Mouse (Mus musculus) midbrain, embryonic 11.5 days (tissue): Measurements from ENCODE around the gene Ano10. TPM values are rescaled to one million over a fixed set of nuclear protein-coding genes. Genes with fewer than 3 reads are reported as not detected.

Experiments
- ATAC-seq: fragments of 200-750 bp; cut with Nextera tagmentation; 2 replicates; pipeline ENCODE4 v1.8.0; 2017; ENCODE audit warnings: moderate TSS enrichment, moderate library complexity; ENCODE audit not compliant: low FRiP score
- DNase-seq: peaks from one replicate; pipeline ENCODE4 v3.0.0; 2015; ENCODE audit warnings: low spot score; ENCODE audit errors: missing footprints
- H3K27ac ChIP-seq: fragments of 300-500 bp; sonication (generic); 2 replicates; pipeline ENCODE4 v1.5.1; 2014; ENCODE audit warnings: low read depth, low read length
- H3K27me3 ChIP-seq: fragments of 300-500 bp; sonication (generic); 2 replicates; pipeline ENCODE4 v1.6.1; 2014; ENCODE audit warnings: mild to moderate bottlenecking, low read length, moderate library complexity, mixed read lengths; ENCODE audit not compliant: control insufficient read depth, insufficient read depth
- H3K36me3 ChIP-seq: fragments of 300-500 bp; sonication (generic); 2 replicates; pipeline ENCODE4 v1.6.1; 2014; ENCODE audit warnings: mild to moderate bottlenecking, low read length, moderate library complexity, mixed read lengths; ENCODE audit not compliant: control insufficient read depth, insufficient read depth
- H3K4me1 ChIP-seq: fragments of 300-500 bp; sonication (generic); 2 replicates; pipeline ENCODE4 v1.6.1; 2014; ENCODE audit warnings: low read length; ENCODE audit not compliant: control insufficient read depth, insufficient read depth
- H3K4me2 ChIP-seq: fragments of 300-500 bp; sonication (generic); 2 replicates; pipeline ENCODE4 v1.6.1; 2014; ENCODE audit warnings: mild to moderate bottlenecking, moderate library complexity
- H3K4me3 ChIP-seq: fragments of 300-500 bp; sonication (generic); 2 replicates; pipeline ENCODE4 v1.5.1; 2014; ENCODE audit warnings: low read depth, low read length
- H3K9ac ChIP-seq: fragments of 300-500 bp; sonication (generic); 2 replicates; pipeline ENCODE4 v1.6.1; 2014; ENCODE audit warnings: low read length
- H3K9me3 ChIP-seq: fragments of 300-500 bp; sonication (generic); 2 replicates; pipeline ENCODE4 v1.6.1; 2016; ENCODE audit warnings: low read length; ENCODE audit not compliant: control insufficient read depth
- WGBS: fragments of 180-500 bp; shearing (Covaris S2); extraction: QIAGEN DNeasy Blood & Tissue Kit; methylation state at CpG from one replicate; pipeline ENCODE4 v1.1.7; 2014; 5-methylcytosine and 5-hydroxymethylcytosine counted together
- polyA plus RNA-seq: library from polyadenylated mRNA; unstranded; fragments of >200 nt; fragmentation: Nextera tagmentation; extraction: Ambion mirVana; gene quantifications from 2 replicates; pipeline ENCODE4 v1.2.1, GENCODE M21; 2014

Ano10 gene
- polyA plus RNA-seq, 1 experiment from 2014 or later: 39.4 TPM

DNA sequence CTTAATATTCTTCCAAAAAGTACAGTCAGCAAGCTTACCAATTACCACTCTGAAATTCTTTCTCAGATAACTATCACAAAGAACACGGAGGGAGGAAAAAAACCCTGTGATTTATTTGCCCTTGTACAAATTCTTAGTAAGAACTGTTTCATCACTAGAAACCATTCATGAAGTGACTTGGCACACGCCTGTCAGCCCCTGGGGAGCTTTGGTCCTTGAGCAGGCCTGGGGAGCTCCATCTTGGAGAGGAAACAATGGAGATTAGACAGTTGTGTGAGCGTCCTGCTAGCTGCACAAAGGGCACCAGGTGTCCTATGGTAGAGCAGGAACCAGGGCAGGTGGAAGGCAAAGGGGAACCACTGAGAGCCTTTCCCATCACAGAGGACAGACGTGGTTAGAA lies 48.8 kb downstream of the Ano10 start:
- Histone ChIP-seq H3K9me3 (no peaks in the 10 kb centered on the region), H3K4me1 (peaks cover 3% of the 10 kb centered on the region), H3K9ac (no peak overlapping the region), H3K4me3 (no peak overlapping the region), H3K36me3 (no peaks in the 10 kb centered on the region), H3K4me2 (no peak overlapping the region), H3K27ac (no peak overlapping the region), H3K27me3 (no peaks in the 10 kb centered on the region)
- WGBS: 70% methylated on average over 4 of the region's 4 CpGs
- ATAC-seq (no peak), DNase-seq (no peak)

DNA sequence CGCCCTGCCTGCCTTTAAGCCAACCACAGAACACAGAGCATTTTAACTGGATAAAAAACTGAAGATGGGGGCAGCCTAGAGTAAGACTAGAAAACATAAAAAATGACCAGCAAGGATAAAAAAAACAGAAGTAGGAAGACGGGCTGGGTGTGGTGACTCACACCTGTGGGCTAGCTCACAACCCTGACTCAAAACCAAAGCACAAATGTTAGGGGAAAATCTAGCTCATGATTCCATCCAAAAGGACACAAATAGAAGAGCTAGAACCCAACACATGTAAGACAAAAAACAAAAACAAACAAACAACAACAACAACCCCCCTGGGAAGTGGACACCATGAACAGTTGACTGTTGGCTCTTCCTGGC lies 49.4 kb downstream of the Ano10 start:
- H3K9ac ChIP-seq: no peak overlapping the region
- H3K4me3 ChIP-seq: no peak overlapping the region
- no peak for DNase-seq
- H3K27me3 ChIP-seq: no peaks in the 10 kb centered on the region
- H3K9me3 ChIP-seq: no peaks in the 10 kb centered on the region
- no peak overlapping the region for H3K27ac ChIP-seq
- no peaks in the 10 kb centered on the region for H3K36me3 ChIP-seq
- no peak overlapping the region for H3K4me2 ChIP-seq
- WGBS: 41% methylated on average over 2 of the region's 2 CpGs
- peaks cover 3% of the 10 kb centered on the region for H3K4me1 ChIP-seq
- no peak for ATAC-seq

DNA sequence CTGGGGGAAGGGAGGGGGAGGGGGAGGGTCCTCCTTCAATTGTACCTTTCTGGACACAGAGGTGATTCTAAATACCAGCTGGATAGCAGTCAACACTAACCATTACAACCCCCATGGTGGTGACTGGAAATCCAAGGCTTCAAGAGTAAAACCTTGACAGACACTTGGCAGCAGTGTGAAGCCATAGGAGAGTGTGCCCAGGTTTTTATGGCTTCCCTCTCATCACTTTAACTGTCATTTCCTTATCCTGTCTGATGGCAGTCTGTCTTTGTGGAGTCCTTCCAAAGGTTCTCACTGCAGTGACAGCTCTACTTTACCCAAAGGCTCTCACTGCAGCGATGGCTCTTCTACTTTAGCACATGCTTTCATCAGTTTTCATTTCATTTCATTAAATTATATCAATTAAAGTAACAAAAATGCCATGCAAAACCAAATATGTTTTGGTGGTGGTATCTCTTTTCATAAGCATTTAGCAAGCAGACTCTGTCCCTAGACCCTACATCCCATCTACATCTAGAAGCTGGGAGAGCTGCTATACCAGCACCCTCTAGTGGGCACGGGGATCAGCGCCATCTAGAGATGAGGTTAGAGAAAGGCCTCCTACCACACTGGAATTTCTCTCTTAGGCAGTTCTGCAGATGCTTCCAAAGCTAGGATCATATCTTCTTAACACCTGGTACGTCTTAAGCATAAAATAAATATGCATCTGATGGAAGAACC lies 50.0 kb downstream of the Ano10 start:
- 34% methylated on average over 4 of the region's 4 CpGs for WGBS
- DNase-seq: peak; percentile 89
- peaks cover 3% of the 10 kb centered on the region for H3K4me1 ChIP-seq
- no peak overlapping the region for H3K9ac ChIP-seq
- no peak overlapping the region for H3K4me2 ChIP-seq
- no peaks in the 10 kb centered on the region for H3K9me3 ChIP-seq
- no peak overlapping the region for H3K4me3 ChIP-seq
- ATAC-seq: no peak
- no peak overlapping the region for H3K27ac ChIP-seq
- H3K36me3 ChIP-seq: no peaks in the 10 kb centered on the region
- no peaks in the 10 kb centered on the region for H3K27me3 ChIP-seq

DNA sequence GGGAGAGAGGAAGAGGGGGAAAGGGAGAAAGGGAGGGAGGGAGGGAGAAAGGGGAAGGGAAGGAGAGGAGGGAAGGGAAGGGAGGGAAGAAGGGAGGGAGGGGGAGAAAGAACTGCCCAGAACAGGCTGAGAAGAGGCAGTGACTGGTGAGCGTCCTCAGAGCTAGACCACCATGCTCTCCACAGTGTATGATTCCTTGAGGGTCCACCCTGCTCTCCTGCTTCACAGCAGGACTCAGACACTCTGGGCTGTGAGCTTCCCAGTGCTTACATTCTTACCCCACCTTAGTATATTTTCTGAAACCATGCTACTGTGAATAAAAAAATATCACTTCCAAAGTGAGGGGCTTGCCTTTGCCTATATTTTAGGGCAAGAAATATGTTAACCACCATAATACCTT lies 50.9 kb downstream of the Ano10 start:
- ATAC-seq: no peak
- 71% methylated on average over 1 of the region's 1 CpGs for WGBS
- Histone ChIP-seq H3K36me3 (no peaks in the 10 kb centered on the region), H3K4me1 (peaks cover 3% of the 10 kb centered on the region), H3K4me2 (no peak overlapping the region), H3K27ac (no peak overlapping the region), H3K4me3 (no peak overlapping the region), H3K9ac (no peak overlapping the region), H3K9me3 (no peaks in the 10 kb centered on the region), H3K27me3 (no peaks in the 10 kb centered on the region)
- DNase-seq: no peak

DNA sequence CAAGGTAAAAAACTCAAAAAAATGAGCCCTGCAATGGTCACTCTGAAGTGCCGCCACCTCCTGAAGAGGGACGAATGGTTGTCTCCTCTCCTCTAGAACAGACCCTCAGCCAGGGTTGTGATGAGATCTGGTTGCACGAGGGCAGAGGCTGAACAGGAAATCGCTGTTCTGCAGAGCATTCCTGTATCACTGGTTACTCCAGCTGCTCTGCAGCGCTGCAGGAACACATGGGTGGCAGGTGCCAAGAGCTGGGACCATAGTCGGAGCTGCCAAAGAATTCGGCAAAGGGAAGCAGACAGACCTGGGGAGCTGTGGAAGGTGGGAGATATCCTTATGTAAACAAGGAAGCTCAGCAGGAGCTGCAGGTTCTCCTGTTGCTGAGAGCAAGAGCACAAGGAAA lies 51.4 kb downstream of the Ano10 start:
- 29% methylated on average over 7 of the region's 7 CpGs for WGBS
- DNase-seq: no peak
- no peak overlapping the region for H3K27ac ChIP-seq
- no peaks in the 10 kb centered on the region for H3K9me3 ChIP-seq
- no peaks in the 10 kb centered on the region for H3K36me3 ChIP-seq
- no peak overlapping the region for H3K9ac ChIP-seq
- H3K4me2 ChIP-seq: no peak overlapping the region
- H3K27me3 ChIP-seq: no peaks in the 10 kb centered on the region
- H3K4me1 ChIP-seq: peaks cover 3% of the 10 kb centered on the region
- H3K4me3 ChIP-seq: no peak overlapping the region
- ATAC-seq: no peak

DNA sequence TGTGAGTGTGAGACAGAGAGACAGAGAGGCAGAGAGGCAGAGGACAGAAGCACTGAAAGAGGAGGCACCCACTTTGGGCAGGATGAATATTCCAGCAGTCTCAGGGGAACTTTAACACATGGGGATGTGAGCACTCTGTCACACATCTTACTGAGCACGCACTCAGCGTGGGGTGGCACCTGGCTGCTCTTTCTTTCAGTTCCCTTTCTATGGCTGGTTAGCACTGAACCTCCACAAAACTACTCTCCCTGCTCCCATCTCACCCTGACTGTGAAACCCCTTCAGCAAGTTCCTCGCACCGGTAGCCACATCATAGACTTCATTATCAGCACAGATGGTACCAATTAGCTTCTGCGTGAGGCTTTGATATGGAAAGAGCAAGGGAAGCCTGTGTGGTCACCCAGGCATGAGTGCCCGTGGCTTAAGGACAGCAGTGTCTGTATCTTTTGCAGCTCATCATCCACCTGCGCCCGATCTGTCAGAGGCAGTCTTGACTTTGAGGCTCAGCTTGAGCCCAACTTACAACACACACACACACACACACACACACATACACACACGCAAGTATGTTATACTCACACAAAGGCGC lies 52.3 kb downstream of the Ano10 start:
- Histone ChIP-seq H3K4me3 (no peak overlapping the region), H3K36me3 (no peaks in the 10 kb centered on the region), H3K9me3 (no peaks in the 10 kb centered on the region), H3K27me3 (no peaks in the 10 kb centered on the region), H3K9ac (no peak overlapping the region), H3K4me1 (peaks cover 3% of the 10 kb centered on the region), H3K4me2 (no peak overlapping the region), H3K27ac (no peak overlapping the region)
- ATAC-seq (no peak), DNase-seq (no peak)
- WGBS: 73% methylated on average over 10 of the region's 10 CpGs

DNA sequence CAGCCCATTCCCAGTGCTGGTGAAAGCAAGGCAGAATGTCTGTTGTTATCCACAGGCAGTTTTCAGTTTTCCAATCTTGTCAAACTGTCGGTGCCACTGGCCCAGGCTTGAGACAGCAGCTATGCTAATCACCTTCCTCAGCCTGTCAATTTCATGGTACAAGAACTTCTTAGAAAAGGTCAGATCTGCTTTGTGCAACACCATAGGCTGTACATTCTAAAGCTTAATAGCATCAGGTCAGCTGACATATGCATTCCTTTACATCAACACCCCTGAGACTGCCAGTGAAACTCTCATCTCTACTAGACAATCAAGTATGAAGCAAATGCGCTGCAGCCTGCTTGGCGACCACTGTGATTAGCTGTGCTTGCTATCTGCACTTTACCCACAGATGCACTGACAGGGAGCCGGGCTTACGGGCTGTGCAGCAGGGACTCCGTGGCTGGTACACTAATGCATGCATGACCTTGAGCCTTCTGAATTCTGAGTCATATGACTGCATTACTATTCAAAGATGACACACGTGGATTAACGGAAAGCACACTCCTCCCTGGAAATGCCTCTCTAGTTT lies 53.5 kb downstream of the Ano10 start:
- peak; percentile 35; the same call in 1 of the 2 replicates for ATAC-seq
- Histone ChIP-seq H3K27me3 (no peaks in the 10 kb centered on the region), H3K9ac (no peak overlapping the region), H3K36me3 (no peaks in the 10 kb centered on the region), H3K4me1 (peaks cover 3% of the 10 kb centered on the region), H3K4me3 (no peak overlapping the region), H3K27ac (no peak overlapping the region), H3K9me3 (no peaks in the 10 kb centered on the region), H3K4me2 (no peak overlapping the region)
- DNase-seq: no peak
- whole genome bisulfite sequencing: 52% methylated on average over 8 of the region's 8 CpGs

DNA sequence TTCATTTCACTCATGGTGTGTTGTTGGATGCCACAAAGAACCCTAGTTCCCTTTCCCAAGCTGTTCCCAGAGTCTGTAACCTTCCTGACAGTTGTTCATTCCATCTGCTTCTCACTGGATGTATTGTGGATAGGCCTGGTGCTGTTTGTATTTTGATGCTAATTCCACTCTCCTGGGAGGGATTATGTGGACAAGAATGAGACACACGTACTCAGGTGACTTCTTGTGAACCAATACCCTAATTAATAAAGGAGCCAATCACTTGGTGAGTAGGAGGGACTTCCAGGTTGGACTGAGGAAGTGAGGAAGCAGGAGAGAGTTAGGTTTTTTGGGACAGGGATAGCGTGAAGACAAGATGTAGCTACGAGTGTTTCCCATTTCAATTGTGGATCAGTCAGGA lies 59.5 kb downstream of the Ano10 start:
- Histone ChIP-seq H3K36me3 (no peaks in the 10 kb centered on the region), H3K4me3 (no peak overlapping the region), H3K27ac (no peak overlapping the region), H3K4me2 (no peak overlapping the region), H3K9ac (no peak overlapping the region), H3K27me3 (no peaks in the 10 kb centered on the region), H3K9me3 (no peaks in the 10 kb centered on the region), H3K4me1 (no peaks in the 10 kb centered on the region)
- ATAC-seq (no peak), DNase-seq (peak; percentile 67)
- 65% methylated on average over 3 of the region's 3 CpGs for WGBS

DNA sequence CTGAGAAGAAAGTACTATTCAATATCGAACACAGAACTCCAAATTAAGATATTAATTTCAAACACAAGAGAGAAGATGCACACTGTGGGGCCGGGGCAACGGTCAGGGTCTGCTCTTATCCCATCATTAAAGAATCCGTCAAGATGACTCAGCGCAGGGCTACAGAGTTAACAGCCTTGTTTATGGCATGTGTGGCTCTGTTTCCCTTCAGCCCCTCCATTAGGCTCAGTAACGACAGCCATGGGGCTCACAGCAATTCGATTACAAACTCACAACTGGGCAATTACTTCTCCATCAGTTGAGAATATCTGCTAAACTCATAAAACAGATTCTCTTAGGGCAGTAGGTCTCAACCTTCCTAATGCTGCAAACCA lies 60.3 kb downstream of the Ano10 start:
- no peak overlapping the region for H3K4me2 ChIP-seq
- DNase-seq: no peak
- H3K4me3 ChIP-seq: no peak overlapping the region
- H3K27me3 ChIP-seq: no peaks in the 10 kb centered on the region
- 88% methylated on average over 7 of the region's 7 CpGs for WGBS
- no peak overlapping the region for H3K27ac ChIP-seq
- no peak overlapping the region for H3K9ac ChIP-seq
- H3K4me1 ChIP-seq: no peaks in the 10 kb centered on the region
- no peaks in the 10 kb centered on the region for H3K9me3 ChIP-seq
- ATAC-seq: no peak
- no peaks in the 10 kb centered on the region for H3K36me3 ChIP-seq
